Mouse (Mus musculus): ENCODE data around the gene Gipc3.

- TF ChIP-seq CTCF (IDR thresholded peaks at IDR 0.05; ENCODE audit: low read depth) (no peak), EP300 (optimal IDR thresholded peaks at IDR 0.05) (no peak)
These were observed 17.7 kb upstream of the Gipc3 start for GRCm38 (mm10) chr10:81360721-81361120.

Measured in stomach, postnatal 0 days (tissue).